Mouse (Mus musculus): ENCODE measurements around the gene Adipor2. TPM values are rescaled to one million over a fixed set of nuclear protein-coding genes. Genes with fewer than 3 reads are reported as not detected.
"Not testable (repeated sequence)": the region's sequence is repeated elsewhere in the genome, so short reads cannot be mapped to it uniquely, and the experiment has no call there.

The Adipor2 gene
- polyA plus RNA-seq (2012; ENCODE audit: insufficient read depth, insufficient read length, missing spikeins): 370 and 390 TPM in 2 replicates

DNA sequence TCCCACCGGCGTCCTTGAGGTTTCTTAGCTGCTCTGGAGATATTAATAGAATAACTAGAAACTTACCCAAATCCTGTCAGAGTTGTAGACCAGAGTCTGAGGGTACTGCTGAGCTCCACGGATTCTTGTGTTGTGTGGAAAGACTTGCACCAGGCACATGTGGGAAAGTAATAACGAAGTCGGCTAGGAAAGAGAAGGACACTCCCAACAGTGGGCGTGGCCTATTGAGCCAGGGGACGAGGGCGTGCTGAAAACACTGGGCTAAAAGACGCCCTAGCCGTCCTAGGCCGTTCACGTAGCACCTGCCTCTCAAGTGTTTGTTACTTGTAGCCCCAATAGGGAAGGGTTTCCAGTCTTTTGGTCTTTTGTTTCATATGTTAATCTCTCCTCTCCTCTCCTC, at the start of gene Adipor2:
Adipor2 (minus strand) TSS at position 351 of the 400 bp plus-strand sequence.
- H3K27ac ChIP-seq (replicated peaks; ENCODE audit: low read depth, low read length): peak within 1 kb of the TSS; percentile 100
- peak within 1 kb of the TSS; percentile 81 for H3K4me3 ChIP-seq (ENCODE audit: insufficient read depth, low read depth, low read length)
- H3K4me1 ChIP-seq (ENCODE audit: control insufficient read depth, insufficient read depth, insufficient read length, low read length): peaks cover 16% of the 10 kb centered on the region

DNA sequence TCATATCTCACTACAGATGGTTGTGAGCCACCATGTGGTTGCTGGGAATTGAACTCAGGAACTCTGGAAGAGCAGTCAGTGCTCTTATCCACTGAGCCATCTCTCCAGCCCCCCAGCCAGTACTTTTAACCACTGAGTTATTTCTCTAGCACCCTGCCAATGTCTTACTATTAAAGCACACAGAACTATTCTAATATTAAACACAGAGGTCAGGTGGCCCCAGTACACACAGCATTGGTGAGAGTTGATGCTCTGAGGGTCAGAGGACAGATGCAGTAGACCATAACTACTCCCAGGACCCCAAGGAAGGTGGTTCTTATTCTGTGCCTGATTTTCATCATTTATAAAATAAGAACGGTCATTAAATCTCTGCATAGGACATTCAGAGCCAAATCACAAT, 48.7 kb upstream of the Adipor2 start:
- no peak overlapping the region for H3K27ac ChIP-seq (replicated peaks; ENCODE audit: low read depth, low read length)
- H3K4me3 ChIP-seq (ENCODE audit: insufficient read depth, low read depth, low read length): no peak overlapping the region

DNA sequence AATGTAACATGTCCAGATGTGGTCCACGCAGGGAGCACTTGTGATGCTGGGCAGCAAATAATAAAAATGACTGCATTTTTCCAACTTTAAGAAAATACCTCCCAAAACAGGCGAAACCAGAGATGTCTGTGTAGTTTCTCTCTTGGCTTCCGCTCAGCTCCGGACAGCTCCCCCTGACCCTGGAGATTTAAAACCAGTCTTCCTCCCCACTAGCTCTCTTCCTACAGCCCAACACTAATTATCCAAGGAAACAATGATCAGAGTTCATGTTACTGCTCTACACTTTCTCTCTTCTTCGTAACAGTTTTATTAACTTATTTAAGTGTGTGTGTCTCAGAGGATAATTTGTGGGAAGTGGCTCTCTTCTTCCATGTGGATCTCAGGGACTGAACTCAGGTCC, 42.9 kb upstream of the Adipor2 start:
- H3K4me1 ChIP-seq (ENCODE audit: control insufficient read depth, insufficient read depth, insufficient read length, low read length): no peaks in the 10 kb centered on the region
- H3K4me3 ChIP-seq (ENCODE audit: insufficient read depth, low read depth, low read length): no peak overlapping the region
- H3K27ac ChIP-seq (replicated peaks; ENCODE audit: low read depth, low read length): no peak overlapping the region

More for the DNA sequence above, 48.7 kb upstream of the Adipor2 start:
- no peaks in the 10 kb centered on the region for H3K4me1 ChIP-seq (ENCODE audit: control insufficient read depth, insufficient read depth, insufficient read length, low read length)

- Histone ChIP-seq H3K4me1 (ENCODE audit: control insufficient read depth, insufficient read depth, insufficient read length, low read length) (no peaks in the 10 kb centered on the region), H3K27ac (replicated peaks; ENCODE audit: low read depth, low read length) (no peak overlapping the region), H3K4me3 (ENCODE audit: insufficient read depth, low read depth, low read length) (no peak overlapping the region)
Measured at GRCm38 (mm10) chr6:119459041-119459440, 41.5 kb upstream of the Adipor2 start.

- no peaks in the 10 kb centered on the region for H3K4me1 ChIP-seq (ENCODE audit: control insufficient read depth, insufficient read depth, insufficient read length, low read length)
- no peak overlapping the region for H3K27ac ChIP-seq (replicated peaks; ENCODE audit: low read depth, low read length)
- H3K4me3 ChIP-seq (ENCODE audit: insufficient read depth, low read depth, low read length): no peak overlapping the region
Measured at GRCm38 (mm10) chr6:119458166-119458565, 40.7 kb upstream of the Adipor2 start.

GRCm38 (mm10) chr6:119451981-119452499, 34.5 kb upstream of the Adipor2 start:
- Histone ChIP-seq H3K4me3 (ENCODE audit: insufficient read depth, low read depth, low read length) (peak overlapping the region; percentile 59), H3K4me1 (ENCODE audit: control insufficient read depth, insufficient read depth, insufficient read length, low read length) (no peaks in the 10 kb centered on the region), H3K27ac (replicated peaks; ENCODE audit: low read depth, low read length) (no peak overlapping the region)

DNA sequence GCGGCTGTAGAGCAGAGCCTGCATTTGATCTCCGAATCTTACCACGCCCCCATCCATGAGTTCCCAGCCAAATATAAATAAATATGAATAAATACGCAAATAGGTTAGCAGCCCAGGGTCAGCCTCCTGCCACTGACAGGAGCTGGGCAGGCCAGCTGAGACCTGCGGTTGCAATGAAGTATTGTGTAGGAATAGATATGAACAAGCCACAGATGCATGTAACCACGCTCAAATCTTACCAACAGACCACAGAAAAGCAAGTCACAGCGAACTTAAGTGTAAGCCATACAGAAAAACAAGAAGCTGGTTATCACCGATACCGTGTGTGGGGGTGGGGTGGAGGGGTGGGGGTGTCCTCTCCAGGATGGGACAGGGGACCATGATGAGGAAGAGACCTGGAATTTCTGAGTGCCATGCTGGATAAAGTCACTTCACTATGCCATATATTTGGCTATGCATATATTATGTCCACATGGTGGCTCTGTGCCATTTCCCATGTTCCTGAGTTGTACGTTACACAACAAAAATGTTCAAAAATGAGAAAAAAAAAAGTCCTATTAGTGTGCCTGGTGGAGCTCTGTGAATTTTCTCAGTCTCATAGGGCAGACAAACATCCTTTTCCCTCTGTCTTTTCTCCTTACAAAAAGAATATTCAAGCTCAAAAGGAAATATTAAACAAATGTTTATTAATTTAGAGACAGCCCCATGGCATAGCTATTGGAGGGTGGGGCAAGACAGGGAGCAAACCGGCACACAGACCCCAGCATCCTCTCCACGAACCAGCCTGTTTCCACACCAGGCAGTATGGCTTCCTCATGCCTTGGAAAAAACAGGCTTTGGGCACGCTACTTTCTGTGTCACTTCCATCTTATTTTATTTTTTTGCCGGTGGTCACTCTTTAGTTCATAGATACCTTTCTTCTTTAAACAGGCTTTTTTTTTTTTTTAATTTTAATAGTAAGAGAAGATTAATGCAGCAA, 33.8 kb upstream of the Adipor2 start:
- no peak overlapping the region; the same call in 1 of the 2 replicates for H3K4me3 ChIP-seq (ENCODE audit: insufficient read depth, low read depth, low read length)
- no peak overlapping the region for H3K27ac ChIP-seq (replicated peaks; ENCODE audit: low read depth, low read length)

GRCm38 (mm10) chr6:119449060-119449499, 31.6 kb upstream of the Adipor2 start:
- peak overlapping the region; percentile 53 for H3K4me3 ChIP-seq (ENCODE audit: insufficient read depth, low read depth, low read length)
- H3K27ac ChIP-seq (replicated peaks; ENCODE audit: low read depth, low read length): no peak overlapping the region
- no peaks in the 10 kb centered on the region for H3K4me1 ChIP-seq (ENCODE audit: control insufficient read depth, insufficient read depth, insufficient read length, low read length)

More for the DNA sequence above, 33.8 kb upstream of the Adipor2 start:
- H3K4me1 ChIP-seq (ENCODE audit: control insufficient read depth, insufficient read depth, insufficient read length, low read length): no peaks in the 10 kb centered on the region

DNA sequence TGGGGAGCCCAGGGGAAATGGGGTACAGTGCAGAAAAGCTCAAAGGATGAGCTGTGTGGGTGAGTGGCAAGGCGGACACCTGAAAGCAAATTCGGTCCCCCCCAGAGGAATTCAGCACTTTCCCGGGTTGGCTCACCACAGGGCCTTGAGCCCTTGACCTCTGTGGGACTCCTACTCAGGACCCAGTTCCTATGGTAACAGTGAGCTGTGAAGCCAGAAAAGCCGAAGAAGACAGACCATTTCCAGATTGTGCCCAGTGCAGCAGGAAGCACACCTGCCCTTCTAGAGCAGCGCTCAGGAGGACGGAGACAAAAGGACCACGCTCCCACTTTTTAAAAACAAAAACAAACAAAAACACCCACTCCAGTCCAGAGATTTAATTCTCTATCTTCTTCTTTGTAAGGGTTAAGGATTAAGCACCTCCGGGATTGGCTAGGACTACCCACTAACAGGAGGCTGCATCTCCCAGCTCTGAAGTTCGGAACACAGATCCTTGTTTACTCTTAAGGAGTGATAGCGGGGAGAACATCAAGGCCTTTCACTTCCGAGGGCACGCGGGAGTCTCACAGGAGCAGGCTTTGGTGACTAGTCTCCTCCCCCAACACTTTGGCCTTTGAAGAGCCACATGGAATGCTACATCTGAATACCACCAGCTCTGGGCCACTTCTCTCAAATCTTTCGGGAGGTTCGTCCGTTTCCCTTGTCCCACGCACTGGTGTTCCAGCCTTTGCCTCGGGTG, 31.0 kb upstream of the Adipor2 start:
- Histone ChIP-seq H3K4me3 (ENCODE audit: insufficient read depth, low read depth, low read length) (peak overlapping the region; percentile 53), H3K27ac (replicated peaks; ENCODE audit: low read depth, low read length) (no peak overlapping the region), H3K4me1 (ENCODE audit: control insufficient read depth, insufficient read depth, insufficient read length, low read length) (no peaks in the 10 kb centered on the region)

GRCm38 (mm10) chr6:119445671-119446607, 28.4 kb upstream of the Adipor2 start:
- no peak overlapping the region for H3K27ac ChIP-seq (replicated peaks; ENCODE audit: low read depth, low read length)
- H3K4me1 ChIP-seq (ENCODE audit: control insufficient read depth, insufficient read depth, insufficient read length, low read length): no peaks in the 10 kb centered on the region
- H3K4me3 ChIP-seq (ENCODE audit: insufficient read depth, low read depth, low read length): no peak overlapping the region

DNA sequence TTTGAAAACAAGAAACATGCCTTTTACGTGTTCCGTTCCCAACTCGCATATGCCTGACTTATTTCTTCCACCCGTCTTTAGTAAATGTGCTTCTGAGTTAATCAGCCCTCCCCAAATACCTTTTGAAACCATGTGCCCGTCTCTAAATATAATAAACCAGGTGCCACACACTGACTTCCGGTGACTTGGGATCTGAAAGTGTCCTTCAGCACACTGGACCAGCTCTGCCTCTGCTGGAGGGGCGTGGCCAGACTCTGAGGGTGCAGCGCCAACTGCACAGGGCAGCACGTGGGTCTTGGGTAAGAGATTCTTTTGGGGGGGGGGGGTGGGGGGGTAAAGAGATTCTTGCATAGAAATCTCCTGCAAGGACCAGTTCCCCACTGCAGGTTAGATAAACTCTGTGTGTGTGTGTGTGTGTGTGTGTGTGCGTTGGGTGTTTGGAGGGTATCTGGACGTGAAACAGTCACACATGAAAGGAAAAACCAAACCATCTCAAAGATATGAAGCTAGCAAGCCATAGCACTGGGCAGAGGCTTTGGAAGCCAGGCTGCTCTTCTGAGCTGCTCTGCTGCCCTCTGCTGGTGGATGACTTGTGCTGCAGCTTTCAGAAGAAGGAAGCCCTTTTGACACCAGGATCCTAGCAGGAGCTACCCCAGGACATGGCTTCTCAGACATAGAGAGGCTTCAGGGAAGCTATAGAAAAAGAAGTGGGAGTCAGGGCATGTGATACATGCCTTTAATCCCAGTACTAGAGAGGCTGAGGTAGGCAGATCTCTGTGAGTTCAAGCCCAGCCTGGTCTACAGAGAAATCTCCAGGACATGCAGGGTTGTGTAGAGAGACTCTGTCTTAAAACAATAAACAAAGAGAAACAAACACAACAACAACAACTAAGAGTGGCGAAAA, 26.5 kb upstream of the Adipor2 start:
- Histone ChIP-seq H3K4me3 (ENCODE audit: insufficient read depth, low read depth, low read length) (peak overlapping the region; percentile 7), H3K27ac (replicated peaks; ENCODE audit: low read depth, low read length) (0 out of 2 replicates have a peak overlapping the region, but pooled peaks have one; percentile 4), H3K4me1 (ENCODE audit: control insufficient read depth, insufficient read depth, insufficient read length, low read length) (no peaks in the 10 kb centered on the region)

- H3K4me3 ChIP-seq (ENCODE audit: insufficient read depth, low read depth, low read length); H3K27ac ChIP-seq (replicated peaks; ENCODE audit: low read depth, low read length); H3K4me1 ChIP-seq (ENCODE audit: control insufficient read depth, insufficient read depth, insufficient read length, low read length): not testable (repeated sequence)
Measured at GRCm38 (mm10) chr6:119442729-119443128, 25.2 kb upstream of the Adipor2 start.

DNA sequence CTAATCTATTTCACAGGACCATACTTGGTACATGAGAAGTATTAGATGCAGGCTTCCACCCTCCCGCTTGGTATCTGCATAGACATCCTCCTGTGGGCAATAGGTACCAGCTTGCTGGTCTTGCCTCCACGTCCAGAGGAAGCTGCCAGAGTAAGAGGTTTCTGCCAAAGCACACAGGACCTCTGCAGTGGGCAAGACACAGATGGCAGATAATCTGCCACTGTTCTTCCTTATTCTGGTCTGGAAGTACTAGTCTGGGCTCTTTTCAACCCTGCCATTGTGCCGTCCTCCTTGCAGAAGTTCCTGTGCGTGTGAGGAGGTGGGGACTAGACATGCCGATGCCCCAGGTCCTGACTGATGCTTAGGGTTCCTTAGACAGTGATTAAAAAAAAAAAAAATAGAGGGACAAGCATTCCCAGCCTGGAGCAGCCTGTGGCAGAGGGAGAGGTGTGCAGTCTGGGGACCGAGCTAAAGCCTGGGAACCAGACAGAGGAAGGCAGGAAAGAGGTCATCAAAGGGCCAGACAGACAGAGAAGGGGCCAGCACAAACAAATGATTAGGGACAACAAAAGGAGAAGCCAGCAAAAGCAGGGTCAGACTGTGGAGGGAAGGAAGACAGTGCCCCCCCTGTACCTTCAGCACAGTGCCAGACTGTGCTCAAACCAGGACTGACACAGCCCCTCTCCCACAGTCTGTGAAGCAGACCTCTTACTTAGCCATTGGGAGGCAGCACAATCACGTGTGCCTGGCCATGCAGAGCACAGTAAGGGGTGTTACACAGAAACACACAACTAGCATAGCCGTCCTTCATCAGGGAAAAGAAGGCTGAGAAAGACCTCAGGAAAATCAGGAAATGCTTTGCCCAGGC, 20.6 kb upstream of the Adipor2 start:
- H3K4me3 ChIP-seq (ENCODE audit: insufficient read depth, low read depth, low read length): no peak overlapping the region
- H3K27ac ChIP-seq (replicated peaks; ENCODE audit: low read depth, low read length): no peak overlapping the region
- no peaks in the 10 kb centered on the region for H3K4me1 ChIP-seq (ENCODE audit: control insufficient read depth, insufficient read depth, insufficient read length, low read length)

Measured in brown adipose tissue, adult 24 weeks (tissue).